Mouse (Mus musculus) C2C12 (cell line): ENCODE results near the gene Rgs7bp. TPM values are rescaled to one million over a fixed set of nuclear protein-coding genes. Genes with fewer than 3 reads are reported as not detected.
A peak's percentile ranks its signal among the peaks of the same experiment; 100 is the strongest.

Experiments used
- H3K27me3 ChIP-seq: one replicate; pipeline ENCODE4 v1.6.1; 2011; ENCODE audit not compliant: control insufficient read depth, insufficient read depth, insufficient read length
- H3K36me3 ChIP-seq: one replicate; pipeline ENCODE4 v1.6.1; 2011; ENCODE audit not compliant: control insufficient read depth, insufficient read depth
- H3K4me3 ChIP-seq: one replicate; pipeline ENCODE4 v1.5.1; 2011; ENCODE audit warnings: mild to moderate bottlenecking, control low read depth; ENCODE audit not compliant: poor library complexity, insufficient read depth, severe bottlenecking
- H3K79me2 ChIP-seq: one replicate; pipeline ENCODE4 v1.6.1; 2011; ENCODE audit not compliant: control insufficient read depth, insufficient read depth
- H3K79me3 ChIP-seq: one replicate; pipeline ENCODE4 v1.6.1; 2011; ENCODE audit warnings: low read depth, control low read depth
- H3ac ChIP-seq: one replicate; pipeline ENCODE3; 2011; ENCODE audit warnings: low read depth; ENCODE audit not compliant: control insufficient read depth, insufficient read length
- CEBPB ChIP-seq: IDR thresholded peaks from one replicate; pipeline ENCODE4 v1.6.1; 2011; ENCODE audit warnings: low read depth, mild to moderate bottlenecking, control low read depth, moderate library complexity
- CTCF ChIP-seq: IDR thresholded peaks from one replicate; pipeline ENCODE4 v1.5.1; 2011; ENCODE audit not compliant: control insufficient read depth, insufficient read depth, insufficient read length
- FOSL1 ChIP-seq: IDR thresholded peaks from one replicate; pipeline ENCODE4 v1.8.0; 2011; ENCODE audit warnings: mild to moderate bottlenecking, low read length; ENCODE audit not compliant: poor library complexity, insufficient read depth, severe bottlenecking
- MAX ChIP-seq: IDR thresholded peaks from one replicate; pipeline ENCODE4 v1.6.1; 2011; ENCODE audit warnings: mild to moderate bottlenecking, control low read depth
- MYOD1 ChIP-seq: IDR thresholded peaks from one replicate; pipeline ENCODE4 v1.6.1; 2011; ENCODE audit warnings: low read depth; ENCODE audit not compliant: control insufficient read depth, insufficient read length
- MYOG ChIP-seq: IDR thresholded peaks from one replicate; pipeline ENCODE4 v1.6.1; 2011; ENCODE audit not compliant: control insufficient read depth, insufficient read length; ENCODE audit errors: extremely low read depth
- USF1 ChIP-seq: IDR thresholded peaks from one replicate; pipeline ENCODE4 v1.6.1; 2011; ENCODE audit warnings: low read depth, mild to moderate bottlenecking, control low read depth, moderate library complexity
- polyA plus RNA-seq: library from polyadenylated mRNA; unstranded; fragments of >200 nt; fragmentation: generic; extraction: Trizol; gene quantifications from one replicate; pipeline ENCODE4 v1.2.1, GENCODE M21; 2012; ENCODE audit warnings: missing spikeins

The Rgs7bp gene
- polyA plus RNA-seq, 1 experiment = not detected

DNA sequence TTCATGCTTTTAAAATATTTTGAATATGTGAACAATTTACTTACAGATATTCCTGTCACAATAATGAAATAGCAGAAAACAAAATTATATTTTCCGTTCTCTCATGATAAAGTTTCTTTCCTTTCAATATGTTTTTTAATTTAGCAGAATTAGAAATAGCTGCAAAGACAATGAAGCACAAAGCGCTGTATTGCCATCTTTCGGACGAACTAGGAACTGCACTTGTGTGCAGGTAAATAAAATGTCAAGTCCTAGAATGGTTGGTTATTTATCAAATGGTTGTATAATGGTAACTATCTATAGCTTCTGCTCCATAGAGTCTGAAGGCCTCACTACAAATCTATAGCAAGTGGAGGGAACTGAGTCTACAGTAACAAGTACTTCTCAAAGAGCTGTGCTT is 114.9 kb downstream of the Rgs7bp start:
- H3ac ChIP-seq = no peak overlapping the region
- H3K79me3 ChIP-seq = no peaks in the 10 kb centered on the region
- TF ChIP-seq USF1 (no peak), MAX (no peak), CEBPB (no peak), CTCF (peak; percentile 39)
- no peaks in the 10 kb centered on the region for H3K36me3 ChIP-seq
- peaks cover 13% of the 10 kb centered on the region for H3K27me3 ChIP-seq
- no peaks in the 10 kb centered on the region for H3K79me2 ChIP-seq
- H3K4me3 ChIP-seq = no peak overlapping the region

DNA sequence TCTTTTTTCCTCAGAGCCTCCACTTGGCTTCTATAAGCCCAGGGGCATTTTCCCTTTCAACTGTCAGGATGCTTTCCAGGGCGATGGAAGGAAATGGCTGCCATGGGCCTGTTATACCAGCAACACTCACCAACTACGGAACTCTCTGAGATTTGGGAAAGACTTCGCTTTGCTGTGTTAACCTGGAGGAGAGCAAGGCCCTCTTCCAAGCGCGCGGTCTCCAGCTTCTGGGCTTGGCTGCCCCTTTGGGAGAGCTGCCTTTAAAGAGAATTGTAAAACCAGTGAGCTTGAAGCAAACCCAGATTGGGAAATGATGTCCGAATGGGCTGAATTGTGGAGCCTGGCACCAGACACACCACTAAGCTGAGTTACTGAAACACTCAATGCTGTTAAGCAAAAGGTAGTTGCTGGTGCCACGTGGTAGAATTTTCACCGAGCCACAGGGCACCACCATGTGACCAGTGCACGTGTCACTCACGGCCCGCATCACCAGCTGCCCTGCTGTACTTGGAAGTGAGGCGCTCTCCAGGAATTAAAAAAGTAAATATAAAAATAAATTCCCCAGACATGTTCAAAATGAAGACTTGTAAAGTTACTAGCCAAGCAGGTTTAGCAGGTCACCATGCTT is 115.7 kb downstream of the Rgs7bp start:
- Histone ChIP-seq H3K36me3 (no peaks in the 10 kb centered on the region), H3K79me2 (no peaks in the 10 kb centered on the region), H3ac (no peak overlapping the region), H3K27me3 (peaks cover 12% of the 10 kb centered on the region), H3K79me3 (no peaks in the 10 kb centered on the region), H3K4me3 (no peak overlapping the region)
- TF ChIP-seq MYOG (no peak), FOSL1 (no peak), CEBPB (no peak), MAX (no peak), USF1 (peak; percentile 17), CTCF (no peak)

DNA sequence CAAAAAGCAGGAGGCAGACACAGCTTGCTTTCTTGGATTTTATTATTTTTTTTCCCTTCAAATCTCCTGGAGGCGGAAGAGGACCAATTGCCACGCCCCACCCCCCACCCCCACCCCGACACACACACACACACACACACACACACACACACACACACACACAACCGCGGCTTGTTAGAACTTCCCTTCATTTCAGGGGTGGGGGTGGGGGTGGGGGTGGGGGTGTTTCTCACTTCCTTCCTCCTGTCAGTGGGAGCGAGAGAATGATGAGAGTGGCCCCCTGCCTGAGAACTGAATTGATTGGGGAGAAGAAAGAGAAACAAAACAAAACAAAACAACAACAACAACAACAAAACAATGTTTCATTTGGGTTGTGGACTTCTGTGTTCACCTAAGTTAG is 117.0 kb downstream of the Rgs7bp start:
- no peak for TF ChIP-seq CTCF
- TF ChIP-seq USF1 = no peak
- TF ChIP-seq MYOD1 = no peak
- TF ChIP-seq CEBPB = no peak
- TF ChIP-seq MYOG = no peak
- no peak for TF ChIP-seq MAX
- no peak for TF ChIP-seq FOSL1
- no peak overlapping the region for H3K4me3 ChIP-seq
- H3ac ChIP-seq = no peak overlapping the region
- H3K79me3 ChIP-seq = no peaks in the 10 kb centered on the region
- H3K27me3 ChIP-seq = peaks cover 2% of the 10 kb centered on the region
- no peaks in the 10 kb centered on the region for H3K36me3 ChIP-seq
- H3K79me2 ChIP-seq = no peaks in the 10 kb centered on the region

- TF ChIP-seq MYOD1 = no peak
- no peak for TF ChIP-seq CEBPB
- TF ChIP-seq FOSL1 = no peak
- TF ChIP-seq CTCF = no peak
- TF ChIP-seq USF1 = no peak
- TF ChIP-seq MYOG = no peak
- no peak for TF ChIP-seq MAX
- Histone ChIP-seq H3K79me2 (no peaks in the 10 kb centered on the region), H3K27me3 (peaks cover under 1% of the 10 kb centered on the region), H3K36me3 (no peaks in the 10 kb centered on the region), H3ac (no peak overlapping the region), H3K79me3 (no peaks in the 10 kb centered on the region), H3K4me3 (no peak overlapping the region)
These were observed 118.1 kb downstream of the Rgs7bp start for GRCm38 (mm10) chr13:104936586-104936985.

GRCm38 (mm10) chr13:104931635-104932532 is 122.8 kb downstream of the Rgs7bp start:
- TF ChIP-seq FOSL1 (no peak), USF1 (no peak), MAX (no peak), MYOG (no peak), CTCF (no peak), MYOD1 (no peak), CEBPB (no peak)
- Histone ChIP-seq H3K4me3 (no peak overlapping the region), H3K27me3 (peaks cover 6% of the 10 kb centered on the region), H3ac (no peak overlapping the region), H3K79me2 (no peaks in the 10 kb centered on the region), H3K79me3 (no peaks in the 10 kb centered on the region), H3K36me3 (no peaks in the 10 kb centered on the region)
